Mouse (Mus musculus) urinary bladder, postnatal 4 days (tissue): ENCODE results near the gene Rhoq.

Experiments
- DNase-seq, 2 experiments: peaks; one replicate each; pipeline ENCODE4 v3.0.0; 2021 to 2022; ENCODE audit warnings: low spot score in 2 of 2

Gene Rhoq

GRCm38 (mm10) chr17:86962894-86963585 lies at the start of gene Rhoq:
Gene Rhoq, plus strand, starts transcription at chr17:86963082.
- DNase-seq = peak; percentile 88 to 89

GRCm38 (mm10) chr17:86915540-86915939 lies 47.3 kb upstream of the Rhoq start:
- no peak for DNase-seq

- DNase-seq = no peak
These were observed 45.8 kb upstream of the Rhoq start, which contains the start of gene Tmem247 for GRCm38 (mm10) chr17:86917048-86917447. Gene Tmem247, plus strand, starts transcription at chr17:86917348.

DNA sequence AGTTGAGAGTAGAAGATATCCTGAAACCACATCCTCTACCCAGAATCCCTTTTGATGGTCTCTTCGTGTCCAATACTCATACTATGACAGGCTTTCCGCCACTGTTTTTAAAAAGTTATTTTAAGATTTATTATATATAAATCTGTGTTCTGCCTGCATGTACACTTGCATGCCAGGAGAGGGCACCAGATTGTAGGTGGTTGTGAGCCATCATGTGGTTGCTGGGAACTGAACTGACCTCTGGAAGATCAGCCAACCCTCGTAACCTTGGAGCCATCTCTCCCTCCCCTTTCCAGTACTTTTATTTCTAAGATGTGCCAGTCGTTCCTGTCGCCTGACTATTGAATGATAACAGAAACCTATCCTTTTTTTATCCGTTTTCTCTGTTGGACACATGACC lies 44.1 kb upstream of the Rhoq start:
- no peak for DNase-seq

GRCm38 (mm10) chr17:86919729-86920128 lies 43.2 kb upstream of the Rhoq start:
- DNase-seq = no peak

GRCm38 (mm10) chr17:86924679-86925078 lies 38.2 kb upstream of the Rhoq start:
- DNase-seq = no peak

- no peak for DNase-seq
These were observed 36.0 kb upstream of the Rhoq start for GRCm38 (mm10) chr17:86926836-86927235.

DNA sequence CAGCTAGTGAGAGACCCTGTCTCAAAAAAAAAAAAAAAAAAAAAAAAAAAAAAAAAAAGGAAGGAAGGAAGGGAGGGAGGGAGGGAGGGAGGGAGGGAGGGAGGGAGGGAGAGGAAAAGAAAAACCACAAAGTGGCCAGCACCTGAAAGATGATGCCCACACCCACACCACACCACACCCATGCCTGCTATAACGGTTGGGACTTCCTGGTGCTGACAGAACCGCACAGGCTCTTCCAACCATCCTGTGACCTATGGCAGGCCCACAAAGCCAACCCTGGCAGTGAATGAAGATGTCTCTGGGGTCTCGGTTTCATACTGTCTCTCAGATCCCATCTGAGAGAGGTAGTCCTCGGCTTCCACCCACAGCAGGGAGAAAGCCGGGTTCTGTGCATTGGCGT lies 33.5 kb upstream of the Rhoq start:
- DNase-seq = no peak

DNA sequence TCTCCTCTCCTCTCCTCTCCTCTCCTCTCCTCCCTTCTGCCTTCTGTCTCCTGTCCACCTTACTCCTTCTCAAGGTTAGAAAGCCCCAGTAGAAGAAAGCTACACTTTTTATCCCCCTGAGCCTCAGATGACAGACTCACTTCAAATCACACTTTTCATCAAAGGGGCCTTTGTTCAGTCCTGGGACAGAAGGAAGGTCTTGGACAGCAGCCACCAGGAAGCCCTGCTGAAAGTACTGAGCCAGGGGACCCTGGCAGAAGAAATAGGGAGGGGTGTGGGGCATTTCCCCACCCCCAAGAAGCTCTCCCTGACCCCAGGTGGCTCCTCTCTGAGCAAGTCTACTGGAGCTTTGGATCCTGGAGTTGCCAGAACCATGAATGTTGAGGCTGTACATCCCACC lies 32.9 kb upstream of the Rhoq start:
- DNase-seq = no peak

- DNase-seq = no peak
These were observed 30.0 kb upstream of the Rhoq start for GRCm38 (mm10) chr17:86932896-86933295.

- DNase-seq = no peak
These were observed 25.8 kb upstream of the Rhoq start for GRCm38 (mm10) chr17:86937064-86937463.

- peak; percentile 62 to 69 for DNase-seq
These were observed 25.3 kb upstream of the Rhoq start for GRCm38 (mm10) chr17:86937497-86938155.

DNA sequence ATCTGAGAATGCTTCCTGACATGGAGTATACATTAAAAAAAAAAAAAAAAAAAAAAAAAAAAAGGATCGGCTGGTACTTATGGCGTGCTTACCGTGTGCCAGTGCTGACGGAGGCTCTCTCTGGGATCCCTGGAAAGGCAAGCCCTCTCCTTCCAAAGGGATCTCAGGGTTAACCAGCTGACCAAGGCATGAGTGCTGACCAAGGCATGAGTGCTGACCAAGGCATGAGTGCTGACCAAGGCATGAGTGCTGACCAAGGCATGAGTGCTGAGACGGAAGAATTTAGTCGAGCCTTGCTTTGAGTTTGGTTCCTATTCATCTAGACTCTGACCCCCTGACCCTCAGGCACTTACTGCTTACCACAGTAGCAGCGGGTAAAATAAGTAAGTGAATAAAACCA lies 24.2 kb upstream of the Rhoq start:
- no peak for DNase-seq

DNA sequence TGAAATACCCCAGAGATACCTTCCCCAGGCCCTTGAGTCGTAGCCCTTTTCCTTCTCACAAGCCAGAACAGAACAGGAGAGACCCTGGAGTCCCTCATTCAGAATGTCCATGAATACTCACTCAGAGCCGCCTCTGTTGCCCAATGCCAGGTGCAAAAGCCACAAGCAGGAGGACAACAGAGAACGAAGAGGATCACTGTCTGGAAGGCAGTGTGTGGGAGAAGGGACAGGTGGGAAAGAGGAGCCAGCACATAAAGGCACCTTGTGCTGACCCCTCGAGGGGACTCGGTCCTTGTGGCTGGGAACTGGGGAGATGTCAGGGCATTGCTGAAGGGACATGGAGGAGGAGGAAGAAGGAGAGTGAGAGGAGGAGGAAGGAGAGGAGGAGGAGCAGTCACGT lies 20.8 kb upstream of the Rhoq start:
- no peak for DNase-seq

DNA sequence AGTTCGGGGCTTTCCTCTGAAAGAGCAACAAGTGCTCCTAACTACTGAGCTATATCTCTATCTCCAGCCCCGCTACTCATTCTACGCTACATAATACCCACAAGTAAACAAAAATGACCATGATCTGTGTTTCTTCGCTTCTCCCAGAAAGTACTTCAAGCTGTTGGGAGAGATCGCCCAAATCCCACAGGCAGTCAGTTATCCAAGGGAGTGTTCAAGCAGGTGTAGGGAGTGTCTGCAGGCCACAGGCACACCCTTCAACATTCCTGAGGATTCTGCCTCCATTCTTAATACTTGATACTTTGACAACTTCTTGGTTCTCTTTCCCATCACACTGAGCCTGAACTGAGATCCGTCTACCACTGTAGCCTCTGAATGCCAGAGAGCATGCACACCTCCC lies 19.7 kb upstream of the Rhoq start:
- no peak for DNase-seq

GRCm38 (mm10) chr17:86946078-86946477 lies 16.8 kb upstream of the Rhoq start:
- DNase-seq = no peak

- DNase-seq = no peak
These were observed 14.8 kb upstream of the Rhoq start, which contains the start of gene Atp6v1e2 for GRCm38 (mm10) chr17:86947840-86948796. Gene Atp6v1e2, minus strand, starts transcription at chr17:86947897.

GRCm38 (mm10) chr17:86948801-86949200 lies 14.1 kb upstream of the Rhoq start:
- DNase-seq = no peak

- no peak for DNase-seq
These were observed 5.6 kb upstream of the Rhoq start for GRCm38 (mm10) chr17:86957239-86957638.

GRCm38 (mm10) chr17:86957968-86958367 lies 4.9 kb upstream of the Rhoq start:
- DNase-seq = no peak

DNA sequence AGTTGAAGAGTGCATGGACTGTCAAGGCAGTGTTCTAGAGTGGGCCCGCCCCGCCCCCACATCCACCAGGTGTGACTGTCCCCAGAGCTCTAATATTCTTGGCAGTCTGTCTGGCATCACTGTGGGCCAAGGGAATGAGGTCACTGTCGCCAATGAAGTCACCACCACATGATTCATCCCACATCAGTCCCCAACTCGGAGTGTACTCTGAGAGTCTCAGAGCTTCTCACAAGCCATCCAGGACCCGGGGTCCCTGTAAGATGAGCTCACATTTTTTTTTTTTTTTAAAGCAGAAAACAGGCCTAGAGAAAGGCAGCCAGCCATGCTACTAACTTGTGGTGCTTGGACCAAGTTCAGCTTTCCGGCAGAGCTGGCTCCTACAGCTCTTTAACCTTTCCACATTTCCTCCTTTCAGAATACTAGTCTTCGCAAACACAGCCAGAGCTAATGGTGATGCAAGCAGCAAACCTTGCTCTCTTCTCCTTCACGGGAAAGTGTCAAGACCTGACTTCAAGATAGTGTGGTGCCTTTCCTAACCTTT lies 1.5 kb upstream of the Rhoq start:
- DNase-seq = no peak

DNA sequence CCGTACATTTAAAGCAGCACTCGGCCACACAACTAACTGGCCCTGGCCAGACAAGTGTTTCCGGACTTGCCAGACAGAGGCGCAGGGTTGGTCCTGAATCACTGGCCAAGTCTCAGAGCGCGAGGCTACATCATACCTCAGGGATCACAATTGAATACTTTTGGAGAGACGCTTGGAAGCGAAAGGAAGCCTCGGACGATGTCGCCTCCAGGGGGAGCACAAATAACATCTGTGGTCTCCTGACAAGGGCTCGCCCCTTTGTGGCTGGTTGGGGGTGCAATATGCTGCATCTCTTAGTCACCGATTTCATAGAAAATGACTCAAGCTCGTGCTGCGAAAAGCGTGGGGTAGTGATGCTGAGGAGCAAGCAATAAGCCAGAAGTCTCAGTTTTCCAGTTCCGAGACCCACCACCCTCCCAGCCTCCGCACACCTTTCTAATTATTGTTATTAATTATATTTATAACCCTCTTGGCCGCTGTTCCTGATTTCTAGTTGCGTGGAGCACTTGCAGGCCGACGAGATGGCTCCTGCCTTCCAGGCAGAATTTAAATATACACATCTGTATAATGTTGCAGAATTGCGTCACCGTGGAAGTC lies 487 bp upstream of the Rhoq start:
- peak; percentile 81 to 86 for DNase-seq
